Mouse (Mus musculus) urinary bladder, postnatal 4 days (tissue): ENCODE results near the gene Nectin1.

Experiments used
- DNase-seq, 2 experiments: peaks; one replicate each; pipeline ENCODE4 v3.0.0; 2021 to 2022; ENCODE audit warnings: low spot score in 2 of 2

The Nectin1 gene

DNA sequence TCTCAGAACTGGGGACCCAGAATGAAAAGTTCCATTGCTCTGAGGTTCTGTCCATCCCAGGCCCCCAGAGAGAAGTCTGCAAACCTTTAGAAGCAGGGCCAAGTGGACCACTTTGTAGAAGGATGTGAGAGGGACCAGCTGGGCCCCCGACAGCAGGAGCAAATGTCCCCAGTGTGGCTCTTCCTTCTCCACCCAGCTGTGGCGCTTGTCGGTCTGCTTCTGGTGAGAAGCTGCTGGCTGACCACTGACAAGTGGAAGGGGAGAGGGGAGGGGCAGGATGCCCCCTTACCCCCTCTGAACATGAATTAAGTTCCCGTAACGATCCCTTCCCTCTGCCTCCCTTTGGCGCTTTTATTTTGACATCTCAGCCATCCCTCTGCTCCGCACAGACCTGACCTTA, 54.0 kb downstream of the Nectin1 start:
- no peak for DNase-seq

DNA sequence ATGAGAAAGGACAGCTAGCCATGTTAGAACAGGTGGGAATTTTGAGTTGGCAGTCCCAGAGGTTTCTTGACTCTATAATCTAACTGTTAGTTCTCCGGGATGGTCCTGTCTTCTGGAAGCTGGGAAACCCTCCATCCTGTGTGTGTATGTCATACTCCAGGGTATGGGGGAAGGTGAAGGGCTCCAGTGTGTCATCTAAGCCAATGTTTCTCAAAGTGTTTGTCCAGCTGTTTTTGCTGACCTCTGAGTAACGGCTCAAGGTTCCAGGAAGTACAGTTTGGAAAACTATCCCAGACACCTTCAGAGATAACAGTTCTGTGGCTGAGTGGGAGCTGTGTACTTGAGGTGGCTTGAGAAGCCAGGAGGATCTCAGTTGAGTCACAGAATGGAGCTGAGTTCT, 56.7 kb downstream of the Nectin1 start:
- DNase-seq = no peak

DNA sequence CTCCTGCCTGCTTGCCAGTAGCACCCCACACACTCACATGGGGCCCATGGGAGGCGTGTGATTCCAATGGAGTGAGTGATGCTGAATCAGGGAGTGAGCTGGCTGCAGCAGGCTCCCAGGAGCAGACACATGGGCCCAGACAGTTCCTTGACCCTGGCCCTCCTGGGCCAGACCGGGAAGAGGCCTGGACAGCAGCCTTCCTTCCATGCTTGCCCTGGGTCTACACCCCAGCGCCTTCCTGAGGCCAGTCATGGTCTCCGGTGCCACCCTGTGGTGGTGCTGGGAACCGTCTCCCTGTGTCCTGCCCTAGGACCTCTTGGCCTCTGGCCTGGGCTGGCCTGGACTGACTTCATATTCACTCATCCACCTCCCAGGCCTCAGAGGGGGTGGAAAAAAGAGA, 58.1 kb downstream of the Nectin1 start:
- peak; percentile 69 to 76 for DNase-seq

DNA sequence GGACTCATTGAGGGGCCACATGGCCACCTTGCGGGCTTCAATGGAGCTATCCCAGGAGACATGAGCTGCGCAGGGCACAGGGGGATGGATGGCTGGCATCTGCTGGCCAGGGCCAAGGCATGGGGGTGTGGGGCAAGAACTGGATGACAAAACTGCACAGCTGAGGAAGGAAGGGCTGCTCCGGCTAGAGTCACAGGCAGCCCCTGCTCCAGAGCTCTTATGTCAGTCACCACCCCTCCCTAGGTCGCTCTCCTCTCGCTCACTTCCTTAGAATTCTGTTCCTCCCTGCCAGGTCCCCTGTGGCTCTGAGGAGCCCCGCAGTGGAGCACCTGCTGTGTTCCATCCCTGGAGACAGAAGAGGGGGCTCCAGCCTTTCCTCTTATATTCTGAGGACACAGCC, 63.8 kb downstream of the Nectin1 start:
- DNase-seq = no peak

DNA sequence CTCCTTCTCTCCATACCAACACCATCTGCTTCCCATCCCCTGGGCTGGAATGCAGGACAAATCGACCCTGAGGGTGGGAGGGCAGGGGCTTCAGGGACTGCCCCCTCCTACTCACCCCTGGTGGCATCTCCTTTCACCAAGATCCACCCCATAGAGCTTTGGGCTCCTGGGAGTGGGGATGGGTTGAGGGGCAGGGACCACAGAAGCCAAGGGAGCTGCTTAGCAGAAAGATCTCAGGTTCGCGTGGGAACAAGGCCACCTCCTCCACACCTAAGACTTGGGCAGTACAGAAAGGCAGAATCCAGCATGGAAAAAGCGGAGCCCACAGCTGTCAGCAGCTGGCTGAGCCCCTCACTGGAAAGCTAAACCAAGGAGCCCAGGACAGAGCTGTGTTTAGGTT, 64.3 kb downstream of the Nectin1 start:
- no peak for DNase-seq

DNA sequence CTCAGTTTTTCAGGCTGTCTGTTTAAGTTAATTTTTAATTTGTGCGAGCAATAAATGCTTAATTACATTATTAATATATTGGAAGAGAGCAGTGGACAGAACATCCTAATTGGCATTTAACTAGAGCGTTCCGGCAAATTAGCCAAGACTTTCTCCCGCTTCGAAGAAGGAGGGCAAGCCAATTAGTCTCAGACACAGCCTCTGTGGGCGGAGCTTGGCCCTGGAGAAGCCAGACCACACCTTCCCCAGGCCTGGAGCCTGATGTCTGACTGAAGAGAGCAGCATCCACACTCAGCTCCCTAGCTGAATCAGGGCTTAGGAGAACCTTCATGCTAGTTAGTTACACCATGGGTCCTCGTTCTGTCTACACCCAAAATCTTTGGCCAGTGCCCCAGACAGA, 64.8 kb downstream of the Nectin1 start:
- no peak for DNase-seq

DNA sequence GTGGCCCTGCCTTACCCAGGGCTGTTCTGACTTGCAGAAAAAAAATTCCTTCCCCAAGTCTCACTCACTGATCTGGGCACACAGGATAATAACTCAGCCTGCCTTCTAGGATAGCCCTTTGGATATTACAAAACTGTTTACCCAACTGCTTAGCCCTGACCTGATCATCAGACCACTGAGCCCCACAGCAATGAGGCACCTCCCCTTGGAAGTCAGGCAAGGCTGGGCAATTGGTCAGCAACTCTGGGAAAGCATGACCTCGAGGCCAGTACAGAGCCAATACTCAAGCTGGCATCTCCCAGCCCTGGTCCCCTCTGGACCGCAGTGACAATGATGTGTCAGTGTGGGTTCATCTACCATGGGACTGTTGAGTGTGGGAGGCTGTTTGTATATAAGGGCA, 69.4 kb downstream of the Nectin1 start:
- no peak for DNase-seq

DNA sequence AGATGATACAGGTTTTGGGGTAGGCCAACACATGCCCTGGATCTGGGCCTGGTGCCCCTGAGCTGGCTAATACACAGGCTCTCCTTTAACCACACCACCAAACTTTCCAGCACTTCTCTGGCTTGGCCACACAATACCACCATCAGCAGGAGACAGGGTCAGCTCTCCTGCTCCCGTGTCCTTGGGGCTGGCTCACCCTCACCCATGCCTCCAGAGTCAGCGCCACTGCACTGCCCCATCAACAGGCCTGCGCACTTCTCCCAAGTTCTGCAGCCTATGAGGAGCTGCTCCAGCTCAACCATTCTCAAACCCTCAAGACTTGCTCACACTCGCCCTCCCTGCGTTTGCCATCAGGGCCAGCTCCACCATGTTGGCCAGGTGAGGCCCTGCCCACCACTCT, 78.4 kb downstream of the Nectin1 start:
- no peak for DNase-seq

DNA sequence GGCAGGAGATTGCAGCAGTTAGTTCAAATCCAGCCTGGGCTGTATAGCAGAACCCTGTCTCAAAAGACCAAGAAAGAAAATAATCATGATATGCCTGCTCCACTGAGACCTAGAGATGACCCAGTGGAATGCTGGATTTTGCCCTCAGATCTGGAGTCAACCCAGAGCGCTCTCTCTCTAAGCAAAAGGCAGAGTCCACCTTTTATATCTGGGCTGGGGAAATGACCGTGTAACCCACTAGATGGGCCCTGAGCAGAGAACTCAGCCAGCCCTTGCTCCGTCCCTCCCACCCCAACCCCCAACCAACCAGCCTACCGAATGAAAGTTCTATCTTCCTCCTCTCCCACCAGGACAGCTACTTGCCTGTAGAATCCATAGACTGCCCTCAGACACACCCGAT, 81.4 kb downstream of the Nectin1 start:
- no peak for DNase-seq

DNA sequence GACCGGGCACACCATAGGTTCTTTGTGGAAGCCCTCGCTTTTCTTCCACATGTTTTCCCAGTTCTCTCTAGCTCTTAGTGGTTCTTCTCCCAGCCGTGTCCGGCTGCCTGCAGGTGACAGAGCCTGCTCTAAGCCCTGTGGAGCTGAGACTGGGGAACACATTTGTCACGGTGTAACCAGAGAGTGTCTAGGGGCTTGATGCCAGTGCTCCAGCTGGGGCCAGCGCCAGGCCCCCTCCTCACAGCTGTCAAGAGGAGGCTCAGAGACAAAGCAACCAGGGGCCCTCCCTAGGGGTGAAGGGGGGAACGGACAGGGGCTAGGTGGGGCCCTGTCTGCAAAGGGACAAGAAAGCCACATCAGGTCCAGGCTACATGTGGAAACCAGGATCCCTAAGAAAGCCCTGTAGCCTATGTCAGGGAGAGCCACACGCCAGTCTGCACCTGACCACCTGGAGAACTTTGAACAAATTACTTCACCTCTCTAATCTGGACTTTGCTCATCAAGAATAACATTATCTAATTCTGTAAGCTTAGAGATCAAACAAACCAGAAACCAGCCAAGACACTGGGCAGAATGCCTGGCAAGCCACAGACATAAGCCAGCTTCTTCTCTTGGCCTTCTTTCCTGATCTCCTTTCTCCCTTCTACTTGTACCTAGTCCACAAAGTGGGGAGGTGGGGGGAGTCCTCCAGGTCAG, 82.9 kb downstream of the Nectin1 start:
- no peak for DNase-seq

DNA sequence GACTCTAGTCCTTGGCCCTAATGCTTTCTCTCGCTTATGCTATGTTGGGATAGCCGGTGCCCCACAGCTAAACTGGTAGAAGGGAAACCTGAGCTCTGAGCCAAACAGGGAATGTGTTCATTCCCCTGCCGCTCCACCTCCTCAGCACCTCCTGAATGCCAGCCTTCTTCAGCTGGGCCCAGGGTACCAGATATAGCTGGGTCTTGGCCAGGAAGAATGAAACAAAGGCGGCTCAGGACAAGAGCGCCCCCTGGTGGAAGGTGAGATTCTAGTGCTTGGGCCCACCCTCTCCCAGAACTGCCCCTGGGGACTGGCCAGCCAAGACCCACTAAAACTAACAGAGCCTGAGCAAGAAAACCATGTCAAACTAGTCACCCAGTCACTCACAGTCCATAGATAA, 83.8 kb downstream of the Nectin1 start:
- peak in 1 of 2 experiments; percentile 33 for DNase-seq

DNA sequence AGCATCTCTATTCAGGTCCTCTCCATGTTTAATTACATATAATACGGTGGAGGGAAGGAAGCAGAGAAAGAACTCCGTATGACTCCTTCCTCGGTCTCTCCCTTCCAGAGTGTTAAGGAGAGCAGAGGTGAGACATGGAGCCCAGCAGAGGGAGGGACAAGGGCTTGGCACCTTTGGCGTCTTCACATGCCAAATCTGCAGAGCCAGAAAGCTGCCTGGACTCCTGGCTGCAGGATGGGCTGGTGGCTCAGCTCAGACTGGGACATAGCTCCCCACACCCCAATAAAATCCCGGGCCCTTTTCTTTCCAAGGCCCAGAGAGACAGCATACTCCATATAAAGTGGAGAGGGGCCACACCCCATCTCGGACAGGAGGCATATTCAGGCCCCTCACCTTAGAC, 85.2 kb downstream of the Nectin1 start:
- DNase-seq = no peak

DNA sequence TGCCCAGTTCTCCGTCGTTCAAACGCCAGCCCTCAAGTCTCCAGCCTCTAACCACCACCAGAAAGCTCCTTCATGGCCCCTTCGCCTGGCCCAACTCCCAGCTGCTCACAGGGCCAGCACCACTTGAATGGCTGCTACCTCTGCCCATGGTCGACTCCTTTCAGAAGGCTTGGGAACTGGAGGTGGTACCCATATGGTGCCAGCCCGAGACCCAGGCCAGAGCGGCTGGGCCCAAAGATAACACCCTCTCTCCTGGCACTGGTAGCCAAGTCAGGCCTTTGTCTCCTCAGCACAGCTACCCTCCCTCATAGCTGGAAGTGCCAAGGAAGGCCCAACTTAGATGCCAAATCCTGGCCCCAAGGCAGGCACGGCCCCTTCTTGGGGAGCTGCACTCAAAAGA, 89.4 kb downstream of the Nectin1 start:
- DNase-seq = no peak

DNA sequence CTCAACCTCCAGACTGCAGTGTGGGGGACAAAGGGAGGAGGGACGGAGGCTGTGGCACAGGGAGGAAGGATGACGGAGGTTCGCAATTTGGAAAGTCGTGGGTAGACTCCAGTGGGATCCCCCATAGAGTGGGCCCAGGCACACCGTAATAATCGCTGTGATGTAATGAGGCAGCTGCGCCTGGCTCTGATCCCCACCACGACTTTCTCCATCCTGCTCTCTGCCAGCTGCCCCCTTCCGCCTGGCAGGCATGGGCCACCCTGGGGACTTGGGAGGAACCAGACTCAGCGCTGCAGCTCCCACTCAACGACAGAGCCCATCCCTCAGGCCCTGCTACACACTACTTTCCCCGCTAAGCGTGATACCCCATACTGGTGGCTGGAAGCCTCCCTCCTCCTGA, 90.5 kb downstream of the Nectin1 start:
- no peak for DNase-seq

DNA sequence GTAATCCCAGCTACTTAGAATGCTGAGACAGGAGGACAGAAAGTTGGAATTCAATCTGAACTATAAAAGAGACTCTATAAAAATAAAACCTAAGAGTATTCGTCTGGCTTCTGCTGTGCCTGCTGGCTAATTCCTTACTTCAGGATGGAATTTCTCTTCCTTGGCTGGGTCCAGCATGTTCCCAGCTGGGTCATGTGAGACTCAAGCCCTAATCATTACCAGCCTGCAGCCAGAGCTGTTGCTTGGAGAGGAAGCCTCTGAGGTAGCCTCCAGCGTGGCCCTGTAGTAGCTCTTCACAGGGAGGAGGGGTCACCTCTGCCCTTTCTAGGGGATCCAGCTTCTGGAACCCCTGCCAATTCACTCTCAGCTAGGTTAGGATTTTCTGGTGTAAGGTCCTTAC, 94.8 kb downstream of the Nectin1 start:
- DNase-seq = no peak

DNA sequence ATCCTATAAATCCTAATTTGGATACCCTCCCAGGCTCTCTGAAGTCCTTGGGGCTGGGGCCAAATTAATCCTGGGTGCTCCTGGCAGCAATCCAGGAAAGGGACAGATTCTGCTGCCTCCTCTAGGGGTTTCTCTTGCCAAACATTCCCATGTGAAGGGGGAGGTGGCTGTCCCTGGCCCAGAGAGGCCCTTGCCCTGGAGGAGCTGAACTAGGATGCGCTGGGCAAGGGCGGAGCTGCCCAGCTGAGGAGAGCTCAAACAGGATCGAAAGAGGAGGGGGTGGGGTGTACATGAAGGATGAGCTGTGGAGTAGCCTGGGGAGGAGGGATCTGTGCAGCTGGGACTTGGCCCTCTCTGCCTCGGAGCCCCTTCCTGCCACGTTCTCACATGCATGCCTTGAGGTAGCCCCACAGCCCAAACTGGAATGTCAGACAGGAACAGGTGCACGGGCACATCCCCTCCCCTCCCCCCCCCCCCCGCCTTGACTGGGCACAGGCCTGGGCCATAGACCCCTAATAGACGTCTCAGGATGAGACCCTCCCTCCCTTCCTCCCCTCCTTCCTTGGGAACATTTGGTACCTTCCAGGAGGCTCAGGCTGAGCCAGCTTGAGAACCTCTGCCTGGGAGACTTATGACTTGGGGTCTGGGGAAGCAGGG, 99.3 kb downstream of the Nectin1 start:
- DNase-seq = no peak

DNA sequence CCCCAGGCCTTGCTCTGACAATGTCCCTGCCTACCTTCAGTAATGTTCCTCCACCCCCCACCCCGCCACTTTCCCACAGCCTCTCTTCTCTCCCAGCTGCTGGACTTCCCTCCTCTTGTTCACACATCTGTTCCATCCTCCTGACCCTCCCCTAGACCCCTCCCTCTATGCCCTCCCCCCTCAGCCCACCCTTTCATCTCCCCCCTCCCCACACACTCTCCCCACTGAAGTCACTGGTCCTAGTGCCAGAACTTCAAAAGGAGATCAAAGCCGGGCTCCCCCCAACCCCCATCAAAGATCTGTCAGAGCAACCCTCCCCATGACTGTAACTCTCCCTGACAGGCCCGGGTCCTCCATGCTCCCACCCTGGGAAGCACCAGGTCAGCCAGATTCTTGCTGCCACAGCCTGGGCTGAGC, 99.9 kb downstream of the Nectin1 start:
- no peak for DNase-seq

DNA sequence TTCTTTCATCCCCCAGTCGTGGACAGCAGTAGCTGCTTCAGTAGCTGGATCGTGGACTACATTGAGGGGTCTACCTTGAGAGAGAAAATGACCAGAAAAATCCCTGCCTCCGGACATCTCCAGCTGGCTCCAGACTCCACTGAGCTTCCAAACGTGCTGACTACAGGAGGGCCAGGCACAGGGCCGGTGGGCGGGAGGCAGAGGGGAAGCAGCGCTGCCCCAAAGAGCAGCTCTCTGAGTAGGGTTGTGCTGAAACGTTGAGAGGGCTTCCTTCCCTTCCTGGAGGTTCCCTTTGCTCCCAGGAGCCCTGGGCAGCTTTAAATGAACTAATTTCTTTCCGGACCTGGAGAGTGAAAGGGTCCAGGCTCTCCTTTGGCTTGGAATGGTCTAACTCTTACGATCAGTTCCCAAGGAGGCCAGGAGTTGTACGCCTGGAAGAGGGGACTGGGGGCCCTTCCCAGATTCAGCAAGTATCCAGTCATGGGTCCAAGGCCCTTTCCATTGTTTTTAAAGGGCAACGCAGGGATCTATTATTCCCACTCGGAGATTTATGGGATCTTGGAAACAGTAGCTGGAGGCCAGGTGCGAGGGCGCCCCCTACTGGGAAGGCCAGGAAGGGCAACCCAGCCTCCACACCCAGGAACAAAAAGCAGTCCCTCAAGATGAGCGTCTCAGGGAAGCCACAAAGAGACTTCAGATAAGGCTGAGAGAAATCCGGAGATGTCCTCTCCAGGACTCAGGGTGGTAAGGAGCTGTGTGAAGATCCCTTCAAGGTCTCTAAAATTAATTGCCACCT, 102.1 kb downstream of the Nectin1 start:
- DNase-seq = peak in 1 of 2 experiments; percentile 38

DNA sequence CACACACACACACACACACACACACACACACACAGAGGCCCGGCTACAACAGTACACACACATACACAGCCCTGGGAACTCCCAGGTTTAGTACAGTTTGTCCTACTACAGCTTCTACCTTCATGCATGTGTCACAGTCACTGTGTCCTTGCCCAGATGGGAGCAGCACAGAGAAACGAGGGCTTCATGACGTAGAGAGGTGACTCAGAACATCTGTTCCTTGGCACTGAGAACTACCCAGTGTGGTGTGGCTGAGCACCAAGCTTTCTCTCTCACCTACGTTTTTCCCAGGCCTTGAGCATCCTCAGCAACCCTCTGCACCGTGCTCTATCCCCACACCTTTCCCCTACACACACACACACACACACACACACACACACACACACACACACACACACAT, 104.1 kb downstream of the Nectin1 start:
- no peak for DNase-seq

DNA sequence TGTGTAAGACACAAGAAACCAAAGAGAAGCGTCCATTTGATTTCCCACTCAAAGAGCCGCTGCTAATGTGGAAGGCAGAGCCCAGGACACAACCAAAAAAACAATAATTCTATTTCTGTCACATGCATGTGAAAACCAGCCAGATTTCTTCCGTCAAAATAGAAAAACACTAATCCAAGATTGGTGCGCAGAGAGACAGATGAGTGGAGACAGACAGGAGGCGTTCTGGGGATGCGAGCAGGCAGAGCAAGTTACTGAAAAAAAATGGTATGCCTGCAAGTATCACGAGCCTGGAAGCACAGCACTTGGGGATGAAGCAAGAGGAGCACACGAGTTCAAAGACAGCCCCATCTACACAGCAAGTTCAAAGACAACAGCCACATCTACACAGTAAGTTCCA, 106.5 kb downstream of the Nectin1 start:
- no peak for DNase-seq

DNA sequence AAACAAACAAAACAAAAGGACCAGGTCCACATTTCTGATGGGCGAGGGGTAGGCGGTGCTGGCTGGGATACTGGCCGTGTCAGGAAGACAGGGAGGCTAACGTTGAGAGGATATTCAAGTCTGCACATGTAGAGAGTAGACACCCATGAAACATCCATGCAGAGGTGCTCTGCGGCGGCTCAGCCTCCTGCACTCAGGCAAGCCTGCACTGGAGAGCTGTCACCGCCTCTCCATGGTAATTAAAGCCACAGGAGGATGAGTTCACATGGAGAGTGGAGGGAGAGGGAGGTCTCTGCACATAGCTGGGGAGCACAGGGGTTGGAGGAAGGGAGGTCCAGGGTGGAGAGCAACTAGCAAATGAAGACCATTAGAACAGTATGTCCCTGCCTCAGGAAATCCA, 107.4 kb downstream of the Nectin1 start:
- DNase-seq = no peak

DNA sequence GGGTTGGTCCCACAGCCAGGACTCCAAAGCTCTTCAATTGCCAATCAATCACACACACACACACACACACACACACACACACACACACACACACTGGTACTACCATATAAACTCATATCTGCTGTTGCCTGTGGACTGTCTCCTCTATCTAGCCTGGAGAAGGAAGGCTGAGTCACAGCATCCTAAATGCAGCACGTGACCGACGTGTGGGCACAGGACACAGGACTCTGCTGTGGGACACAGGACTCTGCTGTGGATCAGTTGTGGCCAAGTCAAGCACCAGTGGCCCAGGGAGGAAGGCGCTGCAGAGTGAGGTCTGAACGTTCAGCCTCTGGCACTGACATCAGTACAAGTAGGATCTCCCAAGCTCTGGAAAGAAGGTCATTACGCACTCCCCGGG, 112.1 kb downstream of the Nectin1 start:
- no peak for DNase-seq
